Mouse (Mus musculus) common myeloid progenitor, adult 5-6 weeks (primary cell): ENCODE results near the gene Mecom. TPM values are rescaled to one million over a fixed set of nuclear protein-coding genes. Genes with fewer than 3 reads are reported as not detected.

Experiments used
- ATAC-seq: replicated peaks from 2 replicates; pipeline ENCODE4 v1.8.0; 2016; ENCODE audit warnings: low read depth, mild to moderate bottlenecking, moderate TSS enrichment, inconsistent platforms; ENCODE audit not compliant: poor library complexity, severe bottlenecking
- total RNA-seq: library from RNA; stranded (forward); fragments of 200-1000, 187-1606 nt; gene quantifications from 2 replicates; pipeline ENCODE4 v1.2.3, GENCODE M21; 2017

Mecom gene
- total RNA-seq, 1 experiment from 2014 or later, result 10.8 TPM

GRCm38 (mm10) chr3:30091860-30092259 lies 455.9 kb downstream of the Mecom start:
- ATAC-seq, result peak; percentile 97

- ATAC-seq, result no peak
Observed at GRCm38 (mm10) chr3:30091401-30091800, 456.4 kb downstream of the Mecom start.

- no peak for ATAC-seq
Observed at GRCm38 (mm10) chr3:30086139-30086538, 461.7 kb downstream of the Mecom start.

GRCm38 (mm10) chr3:30083842-30084241 lies 464.0 kb downstream of the Mecom start:
- ATAC-seq, result no peak

GRCm38 (mm10) chr3:30083268-30083667 lies 464.5 kb downstream of the Mecom start:
- peak; percentile 63; the same call in 1 of the 2 replicates for ATAC-seq

GRCm38 (mm10) chr3:30080827-30081226 lies 467.0 kb downstream of the Mecom start:
- no peak for ATAC-seq

GRCm38 (mm10) chr3:30076522-30076921 lies 471.3 kb downstream of the Mecom start:
- no peak for ATAC-seq

GRCm38 (mm10) chr3:30071271-30071670 lies 476.5 kb downstream of the Mecom start:
- no peak for ATAC-seq

GRCm38 (mm10) chr3:30066519-30066918 lies 481.3 kb downstream of the Mecom start:
- peak; percentile 32; the same call in 1 of the 2 replicates for ATAC-seq

- ATAC-seq, result no peak
Observed at GRCm38 (mm10) chr3:30060058-30060457, 487.8 kb downstream of the Mecom start.

GRCm38 (mm10) chr3:30059615-30060014 lies 488.2 kb downstream of the Mecom start:
- no peak for ATAC-seq

- no peak for ATAC-seq
Observed at GRCm38 (mm10) chr3:30051287-30051686, 496.5 kb downstream of the Mecom start.

- ATAC-seq, result no peak
Observed at GRCm38 (mm10) chr3:30050795-30051194, 497.0 kb downstream of the Mecom start.

GRCm38 (mm10) chr3:30048792-30049191 lies 499.0 kb downstream of the Mecom start:
- ATAC-seq, result no peak

GRCm38 (mm10) chr3:30048157-30048556 lies 499.7 kb downstream of the Mecom start:
- no peak for ATAC-seq

- ATAC-seq, result no peak
Observed at GRCm38 (mm10) chr3:30043525-30043924, 504.3 kb downstream of the Mecom start.

- no peak for ATAC-seq
Observed at GRCm38 (mm10) chr3:30038545-30038944, 509.3 kb downstream of the Mecom start.

GRCm38 (mm10) chr3:30019961-30020360 lies 527.8 kb downstream of the Mecom start:
- no peak for ATAC-seq

- no peak for ATAC-seq
Observed at GRCm38 (mm10) chr3:30019411-30019810, 528.4 kb downstream of the Mecom start.

- ATAC-seq, result no peak
Observed at GRCm38 (mm10) chr3:30018202-30018601, 529.6 kb downstream of the Mecom start.

- no peak for ATAC-seq
Observed at GRCm38 (mm10) chr3:30016766-30017165, 531.0 kb downstream of the Mecom start.

- peak; percentile 91 for ATAC-seq
Observed at GRCm38 (mm10) chr3:30014962-30015660, 532.7 kb downstream of the Mecom start.
